Mouse (Mus musculus) midbrain, embryonic 14.5 days (tissue): ENCODE data around the gene Actl10. TPM values are rescaled to one million over a fixed set of nuclear protein-coding genes. Genes with fewer than 3 reads are reported as not detected.

ENCODE experiments used
- ATAC-seq: fragments of 200-750 bp; cut with Nextera tagmentation; 2 replicates; pipeline ENCODE4 v1.8.0; 2017; ENCODE audit warnings: moderate number of reproducible peaks, moderate library complexity; ENCODE audit not compliant: low FRiP score, low TSS enrichment
- DNase-seq: peaks from one replicate; pipeline ENCODE4 v3.0.0-alpha.2; 2015
- H3K27ac ChIP-seq: fragments of 300-500 bp; sonication (generic); replicated peaks from 2 replicates; pipeline ENCODE4 v1.5.1; 2014; ENCODE audit warnings: mild to moderate bottlenecking, low read depth, low read length, moderate library complexity
- H3K27me3 ChIP-seq: fragments of 300-500 bp; sonication (generic); 2 replicates; pipeline ENCODE4 v1.6.1; 2014; ENCODE audit warnings: low read length, control low read depth, mixed read lengths; ENCODE audit not compliant: control insufficient read depth, insufficient read depth
- H3K36me3 ChIP-seq: fragments of 300-500 bp; sonication (generic); 2 replicates; pipeline ENCODE4 v1.6.1; 2014; ENCODE audit warnings: low read length, control low read depth; ENCODE audit not compliant: control insufficient read depth, insufficient read depth
- H3K4me1 ChIP-seq: fragments of 300-500 bp; sonication (generic); 2 replicates; pipeline ENCODE4 v1.6.1; 2014; ENCODE audit warnings: mild to moderate bottlenecking, antibody characterized with exemption, low read length, control low read depth; ENCODE audit not compliant: control insufficient read depth, insufficient read depth
- H3K4me2 ChIP-seq: fragments of 300-500 bp; sonication (generic); 2 replicates; pipeline ENCODE4 v1.6.1; 2014; ENCODE audit warnings: mild to moderate bottlenecking, low read length, moderate library complexity
- H3K4me3 ChIP-seq: fragments of 300-500 bp; sonication (generic); replicated peaks from 2 replicates; pipeline ENCODE4 v1.5.1; 2014; ENCODE audit warnings: low read depth, low read length
- H3K9ac ChIP-seq: fragments of 300-500 bp; sonication (generic); replicated peaks from 2 replicates; pipeline ENCODE4 v1.6.1; 2014; ENCODE audit warnings: mild to moderate bottlenecking, low read length, moderate library complexity
- H3K9me3 ChIP-seq: fragments of 300-500 bp; sonication (generic); 2 replicates; pipeline ENCODE4 v1.6.1; 2016; ENCODE audit warnings: low read length, control low read depth, mixed read lengths; ENCODE audit not compliant: control insufficient read depth
- WGBS: fragments of 180-500 bp; shearing (Covaris S2); extraction: QIAGEN DNeasy Blood & Tissue Kit; methylation state at CpG from one replicate; pipeline ENCODE4 v1.1.7; 2014; 5-methylcytosine and 5-hydroxymethylcytosine counted together
- polyA plus RNA-seq: library from polyadenylated mRNA; unstranded; fragments of >200 nt; fragmentation: Nextera tagmentation; extraction: Ambion mirVana; gene quantifications from 2 replicates; pipeline ENCODE4 v1.2.1, GENCODE M21; 2014

The Actl10 gene
- polyA plus RNA-seq, 1 experiment from 2014 or later = 0.28 TPM

DNA sequence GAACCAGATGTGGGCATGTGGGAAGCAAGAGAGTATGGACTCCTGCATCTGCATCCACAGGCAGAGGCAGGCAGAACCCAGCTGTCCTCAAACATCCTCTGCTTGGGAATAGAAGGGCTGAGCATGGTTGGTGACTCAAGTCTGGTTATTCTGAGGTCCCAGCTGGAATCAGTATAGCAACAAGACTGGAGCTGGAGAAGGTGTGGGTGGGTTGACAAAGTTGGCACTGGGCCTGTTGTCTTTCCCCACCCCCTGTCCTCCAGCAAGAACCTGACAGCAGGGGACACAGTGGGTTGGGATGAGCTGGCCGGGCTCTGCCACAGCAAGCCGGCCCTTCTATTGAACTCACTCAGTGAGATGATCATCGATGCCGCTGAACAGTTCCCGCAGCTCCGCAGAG, 3.7 kb downstream of the Actl10 start:
- H3K27ac ChIP-seq = no peak overlapping the region
- H3K9me3 ChIP-seq = no peaks in the 10 kb centered on the region
- WGBS = 79% methylated on average over 6 of the region's 6 CpGs
- no peak overlapping the region for H3K4me3 ChIP-seq
- H3K4me1 ChIP-seq = peaks cover 27% of the 10 kb centered on the region
- H3K9ac ChIP-seq = no peak overlapping the region
- peaks cover 7% of the 10 kb centered on the region; the same call in 1 of the 2 replicates for H3K27me3 ChIP-seq
- DNase-seq (no peak), ATAC-seq (no peak)
- H3K4me2 ChIP-seq = no peak overlapping the region
- no peaks in the 10 kb centered on the region for H3K36me3 ChIP-seq

DNA sequence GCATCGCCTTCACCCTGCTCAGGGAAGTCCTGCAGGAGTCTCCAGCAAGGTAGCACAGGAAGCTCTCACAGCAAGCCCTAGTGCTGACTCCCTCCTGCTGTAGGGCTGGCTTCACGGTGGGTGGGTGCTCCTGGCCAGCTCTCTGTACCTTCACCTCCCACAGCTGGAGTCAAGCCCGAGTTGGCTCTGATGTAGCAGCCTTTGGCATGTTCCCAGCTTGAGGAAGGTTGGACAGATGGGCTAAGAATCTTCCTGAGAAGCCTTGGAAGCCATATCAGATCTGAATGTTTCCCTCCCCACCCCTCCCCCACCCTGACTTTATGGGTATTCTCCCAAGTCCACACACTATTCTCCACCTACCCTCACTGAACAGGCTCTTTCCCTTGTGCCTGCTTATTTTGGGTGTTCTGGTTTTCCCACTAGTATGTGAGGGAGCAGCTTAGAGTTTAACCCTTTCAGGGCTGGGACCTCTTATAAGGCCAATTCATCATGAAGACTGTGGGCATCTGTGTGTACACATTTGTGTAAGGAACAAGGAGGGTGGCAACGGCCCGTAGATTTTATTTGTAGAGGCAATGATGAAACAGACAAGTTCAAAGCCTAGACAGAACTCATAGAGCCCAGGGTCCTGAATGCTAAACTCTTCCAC, 5.7 kb downstream of the Actl10 start:
- Histone ChIP-seq H3K9ac (no peak overlapping the region), H3K4me1 (peaks cover 20% of the 10 kb centered on the region), H3K9me3 (no peaks in the 10 kb centered on the region), H3K27ac (peak overlapping the region; percentile 20; the same call in 1 of the 2 replicates), H3K36me3 (no peaks in the 10 kb centered on the region), H3K4me3 (no peak overlapping the region), H3K4me2 (peak overlapping the region; percentile 74), H3K27me3 (no peaks in the 10 kb centered on the region; the same call in 1 of the 2 replicates)
- ATAC-seq = no peak
- DNase-seq = peak; percentile 44
- WGBS = 48% methylated on average over 5 of the region's 5 CpGs

DNA sequence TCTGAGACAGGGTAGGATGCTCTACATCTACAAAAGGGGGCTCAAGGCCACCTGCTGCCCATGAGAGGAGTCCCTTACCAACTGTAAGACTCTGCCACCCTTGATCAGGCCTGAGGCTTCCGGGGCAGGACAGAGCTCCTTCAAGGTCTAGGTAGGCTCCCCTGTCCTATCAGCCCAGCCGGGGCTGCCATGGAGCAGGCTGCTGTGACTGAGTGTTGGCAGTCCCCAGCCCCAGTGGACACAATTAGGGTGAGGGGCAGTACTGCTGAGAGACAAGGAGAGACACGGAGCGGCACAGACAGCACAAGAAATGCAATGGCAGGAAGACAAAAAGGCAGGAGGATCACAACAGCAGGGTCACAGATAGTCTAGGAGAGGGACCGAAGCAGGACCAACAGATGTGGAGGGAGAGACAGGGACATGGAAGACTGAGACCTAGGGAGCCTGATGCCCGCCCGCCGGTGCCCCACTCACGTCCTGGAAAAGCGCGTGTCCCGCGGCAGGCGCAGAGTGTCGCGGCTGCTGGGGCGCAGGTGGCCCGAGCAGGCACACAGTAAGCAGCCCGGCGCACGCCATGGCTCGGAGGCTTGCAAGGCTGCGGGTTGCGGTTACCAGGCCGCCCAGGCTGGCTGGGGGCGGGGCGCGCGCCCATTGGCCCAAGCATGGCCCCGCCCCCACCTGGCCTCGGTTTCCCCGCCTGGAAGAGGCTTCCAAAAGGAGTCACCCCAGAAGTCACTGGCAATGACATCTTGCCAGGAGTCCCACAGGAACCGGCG, 6.9 kb downstream of the Actl10 start, which contains the start of gene Necab3:
Necab3 (minus strand) TSS at position 627 of the 776 bp plus-strand sequence.
- WGBS = 3% methylated on average over 34 of the region's 34 CpGs
- Histone ChIP-seq H3K36me3 (no peaks in the 10 kb centered on the region), H3K4me3 (peak within 1 kb of the TSS; percentile 36), H3K4me2 (peak within 1 kb of the TSS; percentile 74), H3K27me3 (no peaks in the 10 kb centered on the region), H3K9me3 (no peaks in the 10 kb centered on the region), H3K9ac (peak within 1 kb of the TSS; percentile 54), H3K27ac (no peak within 1 kb of the TSS; the same call in 1 of the 2 replicates), H3K4me1 (peaks cover 18% of the 10 kb centered on the region)
- ATAC-seq (peak; percentile 65), DNase-seq (peak; percentile 78)

DNA sequence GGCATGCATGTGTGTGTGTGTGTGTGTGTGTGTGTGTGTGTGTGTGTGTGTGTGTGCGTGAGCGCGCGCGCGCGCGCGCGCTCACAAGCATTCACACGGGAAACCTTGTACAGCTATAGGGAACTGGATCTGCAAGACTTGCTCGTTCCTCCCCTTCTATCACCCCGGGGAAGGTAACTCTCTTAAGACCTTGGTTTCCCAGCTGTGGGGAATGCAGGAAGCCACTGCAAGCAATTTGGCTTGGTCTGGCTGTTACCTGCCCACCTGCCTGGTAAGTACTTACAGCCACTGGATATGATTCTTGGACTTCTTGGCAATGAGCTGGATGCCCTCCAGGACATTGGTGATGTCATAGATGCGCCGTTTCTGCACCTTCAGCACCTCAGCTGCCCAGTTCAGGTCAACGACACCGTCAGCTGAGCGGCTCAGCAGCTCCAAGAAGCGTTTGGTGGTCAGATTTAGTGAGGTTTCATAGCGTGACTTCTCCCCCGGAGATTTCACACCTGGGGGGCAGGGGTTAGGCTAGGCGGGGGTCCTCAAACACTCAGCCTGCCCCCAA, 12.1 kb downstream of the Actl10 start:
- H3K27ac ChIP-seq = no peak overlapping the region
- H3K4me3 ChIP-seq = no peak overlapping the region
- no peaks in the 10 kb centered on the region for H3K9me3 ChIP-seq
- ATAC-seq = no peak
- no peak overlapping the region for H3K4me2 ChIP-seq
- 95% methylated on average over 22 of the region's 22 CpGs for whole genome bisulfite sequencing
- H3K27me3 ChIP-seq = no peaks in the 10 kb centered on the region
- no peaks in the 10 kb centered on the region for H3K36me3 ChIP-seq
- no peak overlapping the region for H3K9ac ChIP-seq
- DNase-seq = no peak
- peaks cover 13% of the 10 kb centered on the region for H3K4me1 ChIP-seq

DNA sequence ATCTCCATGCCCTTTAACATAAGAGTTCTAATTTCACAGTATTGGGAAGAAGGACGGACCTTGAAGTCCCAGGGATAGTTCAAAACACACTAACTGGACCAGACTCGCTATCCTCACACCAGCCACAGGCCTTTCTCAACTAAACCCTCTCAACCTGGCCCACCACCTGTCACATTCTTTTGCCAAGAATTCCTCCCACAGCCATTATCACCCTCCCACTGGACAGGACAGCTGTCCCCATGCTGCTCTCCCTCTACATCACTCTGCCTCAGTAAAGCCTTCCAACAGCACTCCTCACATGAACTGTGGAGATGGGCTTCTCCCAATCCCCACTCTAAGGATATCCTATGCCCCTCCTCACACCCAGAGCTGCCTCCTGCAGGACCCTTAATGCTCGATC, 14.0 kb downstream of the Actl10 start:
- DNase-seq (no peak), ATAC-seq (no peak)
- Histone ChIP-seq H3K9me3 (no peaks in the 10 kb centered on the region), H3K9ac (no peak overlapping the region; the same call in 1 of the 2 replicates), H3K4me2 (no peak overlapping the region), H3K4me1 (peaks cover 7% of the 10 kb centered on the region; the same call in 1 of the 2 replicates), H3K27ac (0 out of 2 replicates have a peak overlapping the region, but pooled peaks have one; percentile 8), H3K4me3 (no peak overlapping the region), H3K27me3 (no peaks in the 10 kb centered on the region), H3K36me3 (no peaks in the 10 kb centered on the region)
- 63% methylated on average over 3 of the region's 3 CpGs for WGBS

DNA sequence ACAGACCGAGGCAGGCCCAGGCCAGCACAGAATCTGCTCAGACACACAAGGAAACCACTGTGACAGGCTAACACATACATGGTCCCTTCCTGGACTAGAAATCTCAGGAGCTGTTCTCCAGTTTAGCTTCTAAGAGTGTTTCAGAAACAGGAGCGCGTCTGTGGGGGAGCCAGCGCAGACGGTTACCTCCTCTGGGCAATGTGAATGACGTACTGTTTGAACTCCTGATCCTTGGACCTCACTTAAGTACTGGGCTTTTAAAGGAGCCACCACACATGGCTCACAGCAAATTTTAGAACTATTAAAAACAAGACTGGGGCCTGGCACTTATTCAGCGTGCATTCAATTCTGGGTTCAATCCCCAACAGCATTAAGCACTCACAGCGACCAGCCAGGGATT, 15.1 kb downstream of the Actl10 start:
- Histone ChIP-seq H3K9me3 (no peaks in the 10 kb centered on the region), H3K9ac (no peak overlapping the region), H3K4me1 (peaks cover 7% of the 10 kb centered on the region; the same call in 1 of the 2 replicates), H3K4me2 (no peak overlapping the region), H3K27me3 (no peaks in the 10 kb centered on the region), H3K36me3 (no peaks in the 10 kb centered on the region), H3K27ac (no peak overlapping the region), H3K4me3 (no peak overlapping the region)
- ATAC-seq (no peak), DNase-seq (no peak)
- WGBS = 46% methylated on average over 8 of the region's 8 CpGs

DNA sequence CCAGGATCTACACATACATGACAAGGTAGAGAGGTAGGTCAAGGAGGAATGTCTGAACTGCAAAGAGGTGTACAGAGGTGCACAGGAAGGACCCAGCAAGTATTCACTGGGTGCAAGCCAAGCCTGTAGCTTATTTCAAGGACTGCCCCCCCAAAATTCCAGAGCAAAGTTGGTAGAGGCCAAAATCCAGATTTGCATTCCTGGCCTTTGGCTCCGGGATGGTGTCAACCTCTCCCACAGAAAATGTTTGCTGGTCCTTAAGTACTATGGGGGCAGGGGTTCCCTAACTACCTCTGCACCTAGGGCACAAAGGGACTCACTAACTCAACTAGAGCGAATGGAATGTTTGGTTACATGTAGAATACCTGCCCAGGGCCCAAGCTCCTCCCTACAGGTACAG, 16.2 kb downstream of the Actl10 start:
- Histone ChIP-seq H3K9me3 (no peaks in the 10 kb centered on the region), H3K36me3 (no peaks in the 10 kb centered on the region), H3K4me2 (peak overlapping the region; percentile 95), H3K9ac (0 out of 2 replicates have a peak overlapping the region, but pooled peaks have one; percentile 3), H3K4me1 (peaks cover 7% of the 10 kb centered on the region; the same call in 1 of the 2 replicates), H3K27me3 (no peaks in the 10 kb centered on the region), H3K4me3 (peak overlapping the region; percentile 64), H3K27ac (peak overlapping the region; percentile 74)
- DNase-seq (no peak), ATAC-seq (no peak)
- 63% methylated on average over 2 of the region's 2 CpGs for WGBS

DNA sequence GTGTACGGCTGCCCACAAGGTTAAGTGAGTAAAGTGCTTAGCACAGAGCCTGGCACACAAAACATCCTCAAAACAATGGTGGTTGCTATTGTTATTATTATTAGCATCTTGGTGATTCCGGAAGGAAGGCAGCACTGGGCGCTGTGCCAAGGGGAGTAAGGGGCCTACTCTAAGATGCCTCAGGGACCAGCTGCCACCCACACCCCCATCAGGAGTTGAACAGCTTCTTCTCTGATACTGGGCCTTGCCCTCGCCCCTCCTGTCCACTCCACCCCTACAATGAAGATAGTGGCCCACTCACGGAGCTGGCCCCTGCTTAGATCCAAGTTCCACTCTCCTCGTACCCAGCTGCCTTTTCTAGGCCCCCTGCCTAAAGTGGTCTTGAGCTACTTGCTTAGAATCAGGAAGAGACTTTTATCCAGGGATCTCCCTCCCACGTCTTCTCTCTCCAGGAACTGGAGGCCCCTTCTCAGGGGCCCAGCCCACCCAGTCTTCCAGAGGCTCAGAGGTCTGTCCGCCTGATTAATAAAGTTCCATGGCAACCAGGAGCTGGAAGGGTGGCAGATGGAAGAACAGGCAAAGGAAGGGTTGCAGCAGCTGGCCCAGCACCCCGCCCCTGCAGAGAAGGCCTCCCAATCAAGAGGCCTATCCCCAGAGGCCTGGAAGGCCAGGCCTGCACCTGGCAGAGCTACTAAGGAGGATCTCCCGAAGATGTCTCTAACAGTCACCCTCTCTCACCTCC, 16.9 kb downstream of the Actl10 start:
- Histone ChIP-seq H3K36me3 (no peaks in the 10 kb centered on the region), H3K27me3 (no peaks in the 10 kb centered on the region), H3K9me3 (no peaks in the 10 kb centered on the region), H3K4me2 (peak overlapping the region; percentile 95), H3K4me3 (peak overlapping the region; percentile 64), H3K4me1 (peaks cover 7% of the 10 kb centered on the region; the same call in 1 of the 2 replicates), H3K27ac (peak overlapping the region; percentile 74), H3K9ac (peak overlapping the region; percentile 48; the same call in 1 of the 2 replicates)
- peak; percentile 73 for DNase-seq
- peak; percentile 31; the same call in 1 of the 2 replicates for ATAC-seq
- 4% methylated on average over 10 of the region's 10 CpGs for WGBS
